Mouse (Mus musculus) bone marrow, adult 2 months (tissue): ENCODE measurements around the gene Plekhh3. TPM values are rescaled to one million over a fixed set of nuclear protein-coding genes. Genes with fewer than 3 reads are reported as not detected.

Experiments used
- H3K27ac ChIP-seq: fragments of 200-500 bp; 2 replicates; pipeline ENCODE4 v1.5.1; 2012; ENCODE audit warnings: low read depth, mild to moderate bottlenecking, control low read depth, inconsistent platforms, low read length; ENCODE audit not compliant: control insufficient read depth, poor library complexity, insufficient read depth
- H3K4me1 ChIP-seq: fragments of 200-500 bp; 2 replicates; pipeline ENCODE4 v1.6.1; 2011; ENCODE audit warnings: low read length; ENCODE audit not compliant: control insufficient read depth, insufficient read depth
- H3K4me3 ChIP-seq: fragments of 200-500 bp; replicated peaks from 2 replicates; pipeline ENCODE3; 2011; ENCODE audit warnings: mild to moderate bottlenecking, low read depth, low read length, control low read depth; ENCODE audit not compliant: control insufficient read depth
- CTCF ChIP-seq: fragments of 200-500 bp; IDR thresholded peaks from 2 replicates; pipeline ENCODE4 v1.5.1; 2011; ENCODE audit warnings: low read length, control low read depth; ENCODE audit not compliant: control insufficient read depth, insufficient read depth
- POLR2A ChIP-seq: fragments of 200-500 bp; IDR thresholded peaks from 2 replicates; pipeline ENCODE4 v1.6.1; 2011; ENCODE audit warnings: low read depth, mild to moderate bottlenecking, control low read depth, low read length, borderline replicate concordance; ENCODE audit not compliant: control insufficient read depth
- WGBS: fragments of 180-500 bp; shearing (Covaris S2); methylation state at CpG from one replicate; pipeline ENCODE4 v1.1.7; 2018; 5-methylcytosine and 5-hydroxymethylcytosine counted together
- polyA plus RNA-seq: library from polyadenylated mRNA; stranded (reverse); fragments of >200 nt; gene quantifications from 2 replicates; pipeline ENCODE4 v1.2.4, GENCODE M21; 2011; ENCODE audit warnings: low replicate concordance; ENCODE audit not compliant: missing spikeins, insufficient read depth, insufficient read length

Gene Plekhh3
- polyA plus RNA-seq, 1 experiment = 2.1 TPM

GRCm38 (mm10) chr11:101119131-101119760 lies 51.9 kb downstream of the Plekhh3 start:
- TF ChIP-seq POLR2A (no peak), CTCF (no peak)
- H3K27ac ChIP-seq = peak overlapping the region; percentile 92
- under 1% methylated on average over 39 of the region's 39 CpGs for WGBS
- peaks cover 2% of the 10 kb centered on the region; the same call in 1 of the 2 replicates for H3K4me1 ChIP-seq
- peak overlapping the region; percentile 86 for H3K4me3 ChIP-seq

- H3K4me1 ChIP-seq = peaks cover 2% of the 10 kb centered on the region; the same call in 1 of the 2 replicates
- WGBS = 32% methylated on average over 4 of the region's 4 CpGs
- H3K27ac ChIP-seq = no peak overlapping the region
- H3K4me3 ChIP-seq = peak overlapping the region; percentile 19
- TF ChIP-seq POLR2A (no peak), CTCF (no peak)
These were observed 53.0 kb downstream of the Plekhh3 start for GRCm38 (mm10) chr11:101118105-101118504.

- WGBS = 34% methylated on average over 2 of the region's 2 CpGs
- H3K27ac ChIP-seq = no peak overlapping the region
- TF ChIP-seq CTCF (no peak), POLR2A (no peak)
- no peak overlapping the region for H3K4me3 ChIP-seq
- peaks cover 2% of the 10 kb centered on the region; the same call in 1 of the 2 replicates for H3K4me1 ChIP-seq
These were observed 55.6 kb downstream of the Plekhh3 start for GRCm38 (mm10) chr11:101115564-101115963.

Other genes with a start within 250 kb of the Plekhh3 start
- gene Stat3, start 231.8 kb downstream of the Plekhh3 start, polyA plus RNA-seq = 21.4 and 60.0 TPM in 2 replicates
- 54.2 and 71.2 TPM in 2 replicates for gene Cavin1, start 200.5 kb downstream of the Plekhh3 start, polyA plus RNA-seq
- 44.9 and 61.5 TPM in 2 replicates for gene Atp6v0a1, start 161.9 kb downstream of the Plekhh3 start, polyA plus RNA-seq
- gene Naglu, start 101.3 kb downstream of the Plekhh3 start, polyA plus RNA-seq = 3.4 and 5.6 TPM in 2 replicates
- 0.97 and 2.3 TPM in 2 replicates for gene Hsd17b1, start 92.9 kb downstream of the Plekhh3 start, polyA plus RNA-seq
- 11.2 and 25.5 TPM in 2 replicates for gene Coasy, start 88.8 kb downstream of the Plekhh3 start, polyA plus RNA-seq
- gene Mlx, start 84.1 kb downstream of the Plekhh3 start, polyA plus RNA-seq = 15.3 and 23.6 TPM in 2 replicates
- gene Psmc3ip, start 75.9 kb downstream of the Plekhh3 start, polyA plus RNA-seq = 12.6 and 14.3 TPM in 2 replicates
- gene Retreg3, start 51.5 kb downstream of the Plekhh3 start, polyA plus RNA-seq = 34.4 and 49.4 TPM in 2 replicates
- 12.3 and 16.4 TPM in 2 replicates for gene Tubg1, start 51.4 kb downstream of the Plekhh3 start, polyA plus RNA-seq
- gene Tubg2, start 15.4 kb downstream of the Plekhh3 start, polyA plus RNA-seq = 3.4 TPM in 1 of 2 replicates, not detected in the other
- 0.54 and 1.5 TPM in 2 replicates for gene Cntnap1, start 828 bp downstream of the Plekhh3 start, polyA plus RNA-seq
- gene Ccr10, start 4.1 kb upstream of the Plekhh3 start, polyA plus RNA-seq = not detected in 2 replicates
- 21.2 and 35.8 TPM in 2 replicates for gene Ezh1, start 55.1 kb upstream of the Plekhh3 start, polyA plus RNA-seq
- gene Ramp2, start 74.7 kb upstream of the Plekhh3 start, polyA plus RNA-seq = 4.6 and 4.8 TPM in 2 replicates
- gene Vps25, start 82.4 kb upstream of the Plekhh3 start, polyA plus RNA-seq = 71.9 and 86.6 TPM in 2 replicates
- 5.5 and 19.8 TPM in 2 replicates for gene Wnk4, start 89.2 kb upstream of the Plekhh3 start, polyA plus RNA-seq
- gene Cntd1, start 107.7 kb upstream of the Plekhh3 start, polyA plus RNA-seq = 1.3 and 2.2 TPM in 2 replicates
- gene Coa3, start 107.8 kb upstream of the Plekhh3 start, polyA plus RNA-seq = 34.2 and 61.9 TPM in 2 replicates
- gene Becn1, start 130.9 kb upstream of the Plekhh3 start, polyA plus RNA-seq = 144 and 173 TPM in 2 replicates
- gene Psme3, start 144.9 kb upstream of the Plekhh3 start, polyA plus RNA-seq = 114 and 148 TPM in 2 replicates
- gene Aoc2, start 153.7 kb upstream of the Plekhh3 start, polyA plus RNA-seq = 11.0 and 12.4 TPM in 2 replicates
- 0.82 and 1.0 TPM in 2 replicates for gene Aoc3, start 159.3 kb upstream of the Plekhh3 start, polyA plus RNA-seq
- not detected in 2 replicates for gene G6pc, start 196.2 kb upstream of the Plekhh3 start, polyA plus RNA-seq
- 17.9 and 28.0 TPM in 2 replicates for gene Aarsd1, start 246.3 kb upstream of the Plekhh3 start, polyA plus RNA-seq